Mouse (Mus musculus) stomach, embryonic 16.5 days (tissue): ENCODE results near the gene Tmem201. TPM values are rescaled to one million over a fixed set of nuclear protein-coding genes. Genes with fewer than 3 reads are reported as not detected.
A peak's percentile ranks its signal among the peaks of the same experiment; 100 is the strongest.

Experiments
- ATAC-seq: fragments of 200-750 bp; cut with Nextera tagmentation; 2 replicates; pipeline ENCODE4 v1.8.0; 2017; ENCODE audit warnings: moderate number of reproducible peaks, moderate TSS enrichment; ENCODE audit not compliant: insufficient read depth, low FRiP score
- H3K27ac ChIP-seq: fragments of 300-500 bp; sonication (generic); 2 replicates; pipeline ENCODE4 v1.5.1; 2014; ENCODE audit warnings: low read length
- H3K27me3 ChIP-seq: fragments of 300-500 bp; sonication (generic); 2 replicates; pipeline ENCODE4 v1.6.1; 2014; ENCODE audit warnings: low read length, control low read depth, mixed read lengths; ENCODE audit not compliant: control insufficient read depth, insufficient read depth
- H3K36me3 ChIP-seq: fragments of 300-500 bp; sonication (generic); 2 replicates; pipeline ENCODE4 v1.6.1; 2014; ENCODE audit warnings: low read length; ENCODE audit not compliant: control insufficient read depth, insufficient read depth
- H3K4me1 ChIP-seq: fragments of 300-500 bp; sonication (generic); 2 replicates; pipeline ENCODE4 v1.6.1; 2014; ENCODE audit warnings: low read length, control low read depth, mixed read lengths; ENCODE audit not compliant: control insufficient read depth, insufficient read depth
- H3K4me2 ChIP-seq: fragments of 300-500 bp; sonication (generic); 2 replicates; pipeline ENCODE4 v1.6.1; 2014; ENCODE audit warnings: low read depth, low read length, mixed read lengths
- H3K4me3 ChIP-seq: fragments of 300-500 bp; sonication (generic); replicated peaks from 2 replicates; pipeline ENCODE4 v1.5.1; 2014; ENCODE audit warnings: mild to moderate bottlenecking, low read length
- H3K9ac ChIP-seq: fragments of 300-500 bp; sonication (generic); 2 replicates; pipeline ENCODE4 v1.6.1; 2014; ENCODE audit warnings: low read length
- H3K9me3 ChIP-seq: fragments of 300-500 bp; sonication (generic); replicated peaks from 2 replicates; pipeline ENCODE4 v1.6.1; 2016; ENCODE audit warnings: low read length, control low read depth; ENCODE audit not compliant: control insufficient read depth
- WGBS: fragments of 180-500 bp; shearing (Covaris S2); extraction: QIAGEN DNeasy Blood & Tissue Kit; methylation state at CpG from one replicate; pipeline ENCODE4 v1.1.7; 2014; 5-methylcytosine and 5-hydroxymethylcytosine counted together
- polyA plus RNA-seq: library from polyadenylated mRNA; unstranded; fragments of >200 nt; fragmentation: Nextera tagmentation; extraction: Ambion mirVana; gene quantifications from 2 replicates; pipeline ENCODE4 v1.2.1, GENCODE M21; 2015

Tmem201 gene
- polyA plus RNA-seq, 1 experiment from 2014 or later: 20.1 TPM

DNA sequence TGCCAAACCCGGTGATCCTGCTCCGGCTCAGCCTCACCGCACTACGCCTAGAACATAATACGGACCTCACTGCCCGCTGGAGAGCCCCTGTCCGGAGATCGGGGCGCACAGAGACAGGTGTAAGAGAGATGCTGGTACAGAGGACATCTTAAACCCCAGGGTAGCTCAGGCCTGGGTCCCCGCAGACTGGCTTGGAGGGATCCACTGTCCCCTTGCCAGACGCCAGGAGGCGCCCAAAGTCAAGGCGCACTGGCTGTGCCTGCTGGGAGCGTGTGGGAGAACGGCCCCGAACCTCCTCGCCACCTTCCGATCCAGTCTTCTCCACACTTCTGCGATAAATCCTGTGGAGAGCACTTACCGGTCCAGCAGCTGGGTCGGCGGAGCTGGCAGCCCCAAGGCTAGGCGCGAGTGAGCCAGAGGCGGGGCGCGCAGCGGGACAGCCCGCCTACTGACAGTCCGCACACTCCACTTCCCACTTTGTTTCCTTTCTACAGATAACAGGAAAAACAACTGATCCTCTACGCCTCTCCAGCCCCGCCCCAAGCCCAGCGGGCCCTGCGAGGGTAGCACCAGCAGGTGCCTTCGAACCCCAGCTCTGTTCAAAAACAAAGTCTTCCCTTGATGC lies 39.5 kb downstream of the Tmem201 start:
- Histone ChIP-seq H3K4me2 (peak overlapping the region; percentile 87), H3K4me3 (peak overlapping the region; percentile 51), H3K9ac (peak overlapping the region; percentile 70), H3K27ac (no peak overlapping the region), H3K36me3 (no peaks in the 10 kb centered on the region), H3K27me3 (no peaks in the 10 kb centered on the region; the same call in 1 of the 2 replicates), H3K9me3 (no peaks in the 10 kb centered on the region), H3K4me1 (no peaks in the 10 kb centered on the region)
- under 1% methylated on average over 35 of the region's 35 CpGs for WGBS
- peak; percentile 69 for ATAC-seq

DNA sequence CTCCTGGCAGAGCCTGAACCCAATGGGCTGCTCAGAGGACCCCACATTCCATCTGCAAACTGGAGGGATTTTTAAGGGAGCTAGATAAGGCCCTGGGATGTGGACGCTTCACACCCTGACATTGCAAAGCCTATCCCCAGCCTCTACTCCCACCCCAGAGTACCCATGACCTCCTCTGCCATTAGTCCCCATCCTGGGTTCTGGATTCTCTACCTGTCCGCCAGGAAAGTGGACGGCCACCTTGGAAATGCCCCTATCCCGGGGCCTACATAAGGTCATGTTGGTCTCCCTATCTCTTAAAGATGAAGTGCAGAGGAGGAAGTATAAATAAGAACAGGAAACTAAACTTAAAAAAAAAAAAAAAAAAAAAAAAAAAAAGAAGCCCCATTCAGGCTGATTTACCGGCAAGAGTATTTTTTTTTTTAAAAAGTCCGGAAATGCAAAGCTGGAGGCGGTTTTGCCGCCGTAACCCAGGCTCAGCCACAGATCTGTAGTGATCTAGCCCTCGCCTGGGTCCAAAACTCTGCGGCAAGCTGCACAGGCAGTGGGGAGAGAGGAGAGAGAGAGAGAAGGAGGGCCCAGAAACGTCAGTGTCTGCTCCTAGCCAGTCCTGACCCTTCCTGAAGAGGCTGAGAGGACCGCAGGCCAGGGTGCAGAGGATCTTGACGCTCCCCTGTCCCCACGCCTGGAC lies 40.2 kb downstream of the Tmem201 start:
- Histone ChIP-seq H3K9ac (peak overlapping the region; percentile 70), H3K36me3 (no peaks in the 10 kb centered on the region), H3K4me2 (peak overlapping the region; percentile 87), H3K9me3 (no peaks in the 10 kb centered on the region), H3K27ac (no peak overlapping the region), H3K27me3 (no peaks in the 10 kb centered on the region; the same call in 1 of the 2 replicates), H3K4me3 (peak overlapping the region; percentile 51), H3K4me1 (no peaks in the 10 kb centered on the region)
- ATAC-seq: no peak
- 27% methylated on average over 15 of the region's 15 CpGs for WGBS

DNA sequence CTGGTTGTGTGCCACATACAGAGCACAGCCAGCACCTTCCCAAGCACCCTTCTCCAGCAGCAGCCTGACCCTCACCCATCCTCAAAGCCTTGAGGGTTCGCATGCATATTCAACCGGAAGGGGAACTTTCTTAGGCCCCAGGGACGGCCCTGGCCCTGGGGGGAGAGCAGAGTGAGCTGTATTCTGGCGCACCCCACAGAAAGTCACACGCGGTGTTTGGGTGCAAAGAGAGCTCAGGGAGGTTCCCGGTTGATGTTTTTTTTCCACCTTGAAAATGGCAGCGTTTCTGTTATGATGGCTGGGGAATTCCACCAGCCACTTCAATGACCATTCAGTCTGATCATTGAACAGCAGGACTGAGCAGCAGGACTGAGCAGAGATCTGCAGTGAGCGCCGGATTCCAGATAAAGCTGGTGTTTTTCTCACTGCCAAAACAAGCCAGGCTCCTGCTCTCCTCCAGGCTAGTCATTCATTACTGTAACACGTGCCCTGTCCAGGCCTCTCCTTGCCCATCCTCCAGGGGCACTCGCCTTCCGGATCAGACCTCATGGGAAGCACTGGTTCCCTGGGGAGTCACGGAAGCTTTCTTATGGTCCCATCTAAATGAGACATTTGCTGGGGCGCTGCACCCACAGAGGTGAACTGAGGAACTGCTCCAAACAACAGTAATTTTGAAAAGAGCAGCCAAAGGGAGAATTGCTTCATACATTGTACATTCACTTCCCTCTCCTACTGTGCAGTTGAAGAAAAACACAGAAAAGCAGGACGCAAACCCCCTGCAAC lies 41.5 kb downstream of the Tmem201 start:
- H3K4me2 ChIP-seq: no peak overlapping the region
- no peak overlapping the region for H3K9ac ChIP-seq
- no peak overlapping the region for H3K27ac ChIP-seq
- no peaks in the 10 kb centered on the region for H3K4me1 ChIP-seq
- 0 out of 2 replicates have a peak overlapping the region, but pooled peaks have one; percentile 9 for H3K4me3 ChIP-seq
- H3K27me3 ChIP-seq: no peaks in the 10 kb centered on the region; the same call in 1 of the 2 replicates
- H3K9me3 ChIP-seq: no peaks in the 10 kb centered on the region
- no peak for ATAC-seq
- H3K36me3 ChIP-seq: no peaks in the 10 kb centered on the region
- WGBS: 27% methylated on average over 16 of the region's 16 CpGs

DNA sequence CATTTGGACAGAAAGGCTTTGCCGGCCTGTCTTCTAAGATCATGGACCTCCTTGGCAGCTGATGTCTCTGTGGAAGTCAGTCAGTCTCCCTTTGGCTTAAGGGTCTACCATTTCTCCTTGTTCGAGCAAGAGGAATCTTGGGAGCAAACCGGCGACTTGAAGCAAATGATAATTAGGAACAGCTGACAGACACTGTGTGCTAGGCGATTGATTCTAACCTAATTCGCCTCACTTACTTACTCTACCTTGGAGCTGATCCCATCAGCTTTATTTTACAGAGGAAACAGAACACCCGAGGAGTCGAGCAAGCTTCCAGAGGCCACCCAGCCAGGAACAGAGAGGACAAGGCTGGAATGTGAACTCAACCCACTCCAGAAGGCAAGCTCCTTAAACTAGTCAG lies 46.5 kb downstream of the Tmem201 start:
- WGBS: 66% methylated on average over 8 of the region's 8 CpGs
- H3K27me3 ChIP-seq: no peaks in the 10 kb centered on the region
- no peaks in the 10 kb centered on the region for H3K9me3 ChIP-seq
- no peak overlapping the region for H3K4me2 ChIP-seq
- H3K36me3 ChIP-seq: no peaks in the 10 kb centered on the region
- H3K9ac ChIP-seq: no peak overlapping the region
- no peak overlapping the region for H3K4me3 ChIP-seq
- H3K4me1 ChIP-seq: no peaks in the 10 kb centered on the region
- no peak for ATAC-seq
- no peak overlapping the region for H3K27ac ChIP-seq

DNA sequence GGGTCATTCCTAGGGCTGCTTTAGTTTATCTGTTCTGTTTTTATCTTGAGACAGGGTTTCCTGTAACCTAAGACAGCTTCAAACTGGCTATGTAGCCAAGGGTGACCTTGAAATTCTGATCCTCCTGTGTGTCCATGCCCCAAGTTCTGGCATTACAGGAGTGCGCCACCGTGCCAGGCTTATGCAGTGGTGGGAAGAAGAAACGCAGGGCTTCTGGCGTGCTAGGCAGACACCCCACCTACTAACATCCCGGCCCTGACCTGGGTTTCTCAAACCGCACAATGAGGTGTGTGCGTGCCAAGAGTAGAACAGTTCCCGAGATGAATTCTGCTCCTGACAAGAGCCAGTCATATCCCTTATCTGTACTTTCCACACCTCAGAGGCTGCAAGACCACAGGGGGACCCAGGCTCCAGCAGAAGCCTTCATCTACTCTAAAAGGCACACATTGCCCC lies 47.0 kb downstream of the Tmem201 start:
- Histone ChIP-seq H3K4me3 (no peak overlapping the region), H3K36me3 (no peaks in the 10 kb centered on the region)
- WGBS: 83% methylated on average over 8 of the region's 8 CpGs

DNA sequence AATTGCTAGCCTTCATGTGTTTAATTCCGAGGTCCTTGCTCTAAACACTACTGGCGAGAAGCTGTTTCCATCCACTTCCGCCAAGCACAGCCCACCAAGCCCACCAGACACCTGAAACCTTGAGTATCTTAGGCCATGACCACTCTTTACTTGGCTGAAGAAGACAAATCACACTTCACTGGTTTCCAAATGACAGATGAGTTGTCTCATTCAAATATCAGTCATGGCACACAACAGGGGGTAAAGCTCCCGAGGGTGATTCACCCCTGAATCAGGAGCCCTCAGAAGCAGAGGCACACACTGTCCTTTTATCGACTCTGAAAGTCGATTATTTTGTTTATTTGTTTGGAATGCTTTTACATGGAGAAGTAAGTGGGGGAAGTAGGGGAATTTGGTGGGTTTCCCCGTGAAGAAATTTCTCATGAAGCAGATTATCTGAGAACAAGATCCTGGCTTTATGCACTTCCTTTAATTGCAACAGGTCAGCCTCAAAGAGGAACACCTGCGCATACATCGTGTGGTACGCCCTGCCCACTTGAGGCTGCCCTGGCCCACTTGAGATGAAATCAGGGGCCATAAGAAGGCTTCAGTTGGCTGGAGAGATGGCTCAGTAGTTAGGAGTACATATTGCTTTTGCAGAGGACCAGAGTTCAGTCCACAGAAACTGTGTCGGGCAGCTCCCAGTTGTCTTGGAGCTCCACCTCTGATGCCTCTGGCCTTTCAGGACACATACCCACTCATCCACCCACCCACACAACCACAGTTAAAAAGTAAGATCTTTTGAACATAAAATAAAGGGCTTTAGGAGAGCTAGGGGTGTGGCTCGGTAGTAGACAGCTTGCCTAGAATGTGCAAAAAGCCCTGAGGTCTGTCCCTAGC lies 47.8 kb downstream of the Tmem201 start:
- 74% methylated on average over 12 of the region's 12 CpGs for WGBS
- Histone ChIP-seq H3K36me3 (no peaks in the 10 kb centered on the region), H3K9ac (no peak overlapping the region), H3K4me2 (no peak overlapping the region), H3K4me3 (no peak overlapping the region), H3K9me3 (no peaks in the 10 kb centered on the region), H3K27me3 (no peaks in the 10 kb centered on the region), H3K4me1 (no peaks in the 10 kb centered on the region), H3K27ac (no peak overlapping the region)
- ATAC-seq: no peak

More for the DNA sequence above, 47.0 kb downstream of the Tmem201 start:
- Histone ChIP-seq H3K4me2 (no peak overlapping the region), H3K9me3 (no peaks in the 10 kb centered on the region), H3K9ac (no peak overlapping the region), H3K27me3 (no peaks in the 10 kb centered on the region), H3K4me1 (no peaks in the 10 kb centered on the region), H3K27ac (no peak overlapping the region)
- no peak for ATAC-seq

DNA sequence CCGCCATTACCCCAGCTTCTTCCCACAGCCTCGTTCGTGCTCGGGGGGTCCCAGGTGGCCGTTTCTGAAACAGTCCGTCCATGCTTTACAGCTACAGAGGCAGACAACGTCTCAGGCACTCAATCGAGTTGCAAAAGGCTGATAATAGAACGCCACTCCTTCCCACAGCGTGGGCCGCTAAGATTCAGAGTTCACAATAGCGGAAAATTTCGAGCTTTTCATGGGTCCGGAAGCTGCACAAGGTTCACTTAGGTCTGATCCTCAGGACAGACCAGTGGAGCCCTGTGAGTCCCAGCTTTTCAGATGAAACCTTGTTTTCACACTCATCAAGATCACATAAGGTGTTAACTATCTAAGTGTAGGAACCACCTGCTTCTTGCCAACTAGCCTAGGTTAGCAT lies 49.0 kb downstream of the Tmem201 start:
- Histone ChIP-seq H3K27ac (no peak overlapping the region), H3K27me3 (no peaks in the 10 kb centered on the region), H3K4me1 (no peaks in the 10 kb centered on the region), H3K4me2 (no peak overlapping the region), H3K9me3 (no peaks in the 10 kb centered on the region), H3K4me3 (no peak overlapping the region), H3K9ac (no peak overlapping the region), H3K36me3 (no peaks in the 10 kb centered on the region)
- ATAC-seq: no peak
- whole genome bisulfite sequencing: 79% methylated on average over 14 of the region's 14 CpGs

DNA sequence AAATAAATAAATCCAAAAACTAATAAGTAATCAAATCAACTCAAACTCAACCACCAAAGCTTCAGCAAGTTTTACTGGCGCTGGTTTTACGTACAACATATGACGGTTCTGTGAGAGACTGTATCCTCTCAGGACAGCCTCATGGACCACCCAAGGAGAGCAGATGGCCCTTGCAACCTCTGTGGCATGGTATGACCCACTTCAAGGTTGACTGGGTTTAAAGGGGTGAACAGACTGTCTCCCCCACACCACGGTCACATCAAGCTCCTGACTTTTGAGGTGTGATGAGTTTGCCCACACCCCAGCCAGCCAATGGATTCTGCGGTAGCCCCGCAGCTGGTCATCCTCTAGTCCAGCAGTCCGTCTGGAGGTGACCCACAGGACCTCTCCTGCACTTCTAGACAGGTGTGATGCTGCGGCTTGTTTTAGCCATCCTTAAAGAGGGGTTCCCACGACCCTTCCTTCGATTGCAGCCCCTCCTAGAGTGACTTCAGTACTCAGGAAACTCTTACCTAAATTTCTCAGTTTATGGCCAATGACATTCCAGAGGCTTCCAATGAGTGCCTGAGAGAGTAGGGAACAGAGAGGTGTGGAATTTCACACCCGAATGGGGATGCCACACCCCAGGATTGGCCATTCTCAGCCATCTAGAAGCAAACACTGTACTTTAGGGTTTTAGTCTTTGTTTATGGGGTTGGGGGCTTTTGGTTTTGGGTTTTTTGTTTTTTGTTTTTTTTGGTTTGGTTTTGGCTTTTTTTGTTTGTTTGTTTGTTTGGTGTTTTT lies 52.8 kb downstream of the Tmem201 start:
- Histone ChIP-seq H3K4me3 (no peak overlapping the region), H3K4me2 (no peak overlapping the region), H3K9ac (no peak overlapping the region), H3K9me3 (no peaks in the 10 kb centered on the region), H3K27me3 (no peaks in the 10 kb centered on the region), H3K27ac (no peak overlapping the region), H3K36me3 (no peaks in the 10 kb centered on the region), H3K4me1 (no peaks in the 10 kb centered on the region)
- 70% methylated on average over 11 of the region's 11 CpGs for WGBS
- no peak for ATAC-seq
